Mouse (Mus musculus) megakaryocyte, embryonic 14.5 days (primary cell): ENCODE data around the gene Olfr70. TPM values are rescaled to one million over a fixed set of nuclear protein-coding genes. Genes with fewer than 3 reads are reported as not detected.
A peak's percentile ranks its signal among the peaks of the same experiment; 100 is the strongest.

Experiments used
- H3K27me3 ChIP-seq: replicated peaks from 2 replicates; pipeline ENCODE3; 2012; ENCODE audit warnings: inconsistent platforms
- H3K36me3 ChIP-seq: replicated peaks from 2 replicates; pipeline ENCODE3; 2012; ENCODE audit warnings: low read length, inconsistent platforms, mixed read lengths
- H3K4me1 ChIP-seq: 2 replicates; pipeline ENCODE4 v1.6.1; 2012; ENCODE audit warnings: inconsistent platforms
- H3K4me3 ChIP-seq: replicated peaks from 2 replicates; pipeline ENCODE3; 2012; ENCODE audit warnings: moderate library complexity, mild to moderate bottlenecking, inconsistent platforms
- H3K9me3 ChIP-seq: 2 replicates; pipeline ENCODE4 v1.6.1; 2012; ENCODE audit warnings: inconsistent platforms
- FLI1 ChIP-seq: IDR thresholded peaks from 2 replicates; pipeline ENCODE4 v1.6.1; 2012; ENCODE audit warnings: low read length, inconsistent platforms, mixed read lengths
- GATA1 ChIP-seq: IDR thresholded peaks from 3 replicates; pipeline ENCODE4 v1.6.1; 2012; ENCODE audit warnings: mixed read lengths, low read length, inconsistent platforms, borderline replicate concordance
- polyA plus RNA-seq: library from polyadenylated mRNA; stranded (reverse); fragments of >175 nt; gene quantifications from 2 replicates; pipeline ENCODE4 v1.2.3, GENCODE M21; 2012; ENCODE audit warnings: low replicate concordance; ENCODE audit not compliant: insufficient read depth

Gene Olfr70
- polyA plus RNA-seq, 1 experiment, result not detected

GRCm38 (mm10) chr4:43666412-43666811 is 34.2 kb downstream of the Olfr70 start:
- H3K4me1 ChIP-seq, result peaks cover 24% of the 10 kb centered on the region
- H3K27me3 ChIP-seq, result peaks cover 60% of the 10 kb centered on the region
- no peak overlapping the region for H3K4me3 ChIP-seq
- TF ChIP-seq GATA1, result no peak
- TF ChIP-seq FLI1, result no peak
- H3K36me3 ChIP-seq, result no peaks in the 10 kb centered on the region
- H3K9me3 ChIP-seq, result no peaks in the 10 kb centered on the region

- H3K4me1 ChIP-seq, result peaks cover 12% of the 10 kb centered on the region
- no peaks in the 10 kb centered on the region for H3K9me3 ChIP-seq
- TF ChIP-seq FLI1, result no peak
- no peak for TF ChIP-seq GATA1
- H3K4me3 ChIP-seq, result peak overlapping the region; percentile 94
- H3K36me3 ChIP-seq, result no peaks in the 10 kb centered on the region
- peaks cover 41% of the 10 kb centered on the region for H3K27me3 ChIP-seq
These were observed 43.5 kb downstream of the Olfr70 start for GRCm38 (mm10) chr4:43657146-43657545.

GRCm38 (mm10) chr4:43656339-43657109 is 44.1 kb downstream of the Olfr70 start, which contains the start of gene Hint2:
Gene Hint2 (minus strand): TSS chr4:43656466.
- Histone ChIP-seq H3K4me1 (peaks cover 12% of the 10 kb centered on the region), H3K9me3 (no peaks in the 10 kb centered on the region), H3K4me3 (peak within 1 kb of the TSS; percentile 94), H3K27me3 (peaks cover 38% of the 10 kb centered on the region), H3K36me3 (no peaks in the 10 kb centered on the region)
- TF ChIP-seq FLI1, result no peak
- no peak for TF ChIP-seq GATA1

GRCm38 (mm10) chr4:43655656-43656338 is 44.8 kb downstream of the Olfr70 start:
- peak overlapping the region; percentile 94 for H3K4me3 ChIP-seq
- H3K36me3 ChIP-seq, result no peaks in the 10 kb centered on the region
- peaks cover 2% of the 10 kb centered on the region; the same call in 1 of the 2 replicates for H3K9me3 ChIP-seq
- H3K4me1 ChIP-seq, result peaks cover 12% of the 10 kb centered on the region
- H3K27me3 ChIP-seq, result peaks cover 30% of the 10 kb centered on the region
- TF ChIP-seq GATA1, result no peak
- no peak for TF ChIP-seq FLI1

- TF ChIP-seq GATA1 (no peak), FLI1 (no peak)
- Histone ChIP-seq H3K27me3 (peaks cover 14% of the 10 kb centered on the region), H3K4me3 (no peak within 1 kb of the TSS), H3K4me1 (peaks cover 12% of the 10 kb centered on the region), H3K36me3 (no peaks in the 10 kb centered on the region), H3K9me3 (peaks cover 16% of the 10 kb centered on the region)
These were observed 47.2 kb downstream of the Olfr70 start, which contains the start of gene Spag8 for GRCm38 (mm10) chr4:43653161-43654015. Gene Spag8 (minus strand): TSS chr4:43653594.

- Histone ChIP-seq H3K4me1 (peaks cover 12% of the 10 kb centered on the region), H3K27me3 (peaks cover 18% of the 10 kb centered on the region), H3K9me3 (peaks cover 19% of the 10 kb centered on the region), H3K4me3 (no peak overlapping the region), H3K36me3 (no peaks in the 10 kb centered on the region)
- TF ChIP-seq GATA1 (no peak), FLI1 (no peak)
These were observed 47.9 kb downstream of the Olfr70 start for GRCm38 (mm10) chr4:43652726-43653125.

- H3K4me3 ChIP-seq, result peak overlapping the region; percentile 51
- no peaks in the 10 kb centered on the region for H3K36me3 ChIP-seq
- peaks cover 36% of the 10 kb centered on the region for H3K27me3 ChIP-seq
- H3K4me1 ChIP-seq, result no peaks in the 10 kb centered on the region
- no peak for TF ChIP-seq FLI1
- peaks cover 26% of the 10 kb centered on the region for H3K9me3 ChIP-seq
These were observed 50.8 kb downstream of the Olfr70 start for GRCm38 (mm10) chr4:43649783-43650182.

Other genes starting within 250 kb of the Olfr70 start
- gene Cd72, start 246.2 kb downstream of the Olfr70 start, polyA plus RNA-seq, result 3.1 and 26.7 TPM in 2 replicates
- 3.9 TPM in 1 of 2 replicates, not detected in the other for gene Sit1, start 217.1 kb downstream of the Olfr70 start, polyA plus RNA-seq
- 74.6 and 104 TPM in 2 replicates for gene Ccdc107, start 207.9 kb downstream of the Olfr70 start, polyA plus RNA-seq
- 9.6 and 20.9 TPM in 2 replicates for gene Arhgef39, start 201.1 kb downstream of the Olfr70 start, polyA plus RNA-seq
- 1.4 and 11.2 TPM in 2 replicates for gene Car9, start 193.8 kb downstream of the Olfr70 start, polyA plus RNA-seq
- 4.7 TPM in 1 of 2 replicates, not detected in the other for gene Tpm2, start 177.0 kb downstream of the Olfr70 start, polyA plus RNA-seq
- 2.7 TPM in 1 of 2 replicates, not detected in the other for gene Creb3, start 138.5 kb downstream of the Olfr70 start, polyA plus RNA-seq
- gene Tln1, start 138.1 kb downstream of the Olfr70 start, polyA plus RNA-seq, result 637 and 823 TPM in 2 replicates
- gene Rgp1, start 122.1 kb downstream of the Olfr70 start, polyA plus RNA-seq, result 26.9 and 28.2 TPM in 2 replicates
- gene Gba2, start 121.9 kb downstream of the Olfr70 start, polyA plus RNA-seq, result 9.1 and 40.1 TPM in 2 replicates
- gene Msmp, start 116.3 kb downstream of the Olfr70 start, polyA plus RNA-seq, result not detected in 2 replicates
- not detected in 2 replicates for gene Npr2, start 68.9 kb downstream of the Olfr70 start, polyA plus RNA-seq
- not detected in 2 replicates for gene Spag8, start 47.2 kb downstream of the Olfr70 start, polyA plus RNA-seq
- 8.0 and 30.1 TPM in 2 replicates for gene Hint2, start 44.3 kb downstream of the Olfr70 start, polyA plus RNA-seq
- gene Tmem8b, start 31.8 kb downstream of the Olfr70 start, polyA plus RNA-seq, result 2.8 TPM in 1 of 2 replicates, not detected in the other
- 0.29 TPM in 1 of 2 replicates, not detected in the other for gene Fam221b, start 31.7 kb downstream of the Olfr70 start, polyA plus RNA-seq
- not detected in 2 replicates for gene Olfr71, start 9.4 kb upstream of the Olfr70 start, polyA plus RNA-seq
- gene Hrct1, start 26.4 kb upstream of the Olfr70 start, polyA plus RNA-seq, result 0.12 TPM in 1 of 2 replicates, not detected in the other
- gene Spaar, start 29.2 kb upstream of the Olfr70 start, polyA plus RNA-seq, result not detected in 2 replicates
- not detected in 2 replicates for gene Olfr159, start 70.2 kb upstream of the Olfr70 start, polyA plus RNA-seq
- not detected in 2 replicates for gene Olfr156, start 123.1 kb upstream of the Olfr70 start, polyA plus RNA-seq
- gene Olfr157, start 139.4 kb upstream of the Olfr70 start, polyA plus RNA-seq, result 0.13 and 0.40 TPM in 2 replicates
- 0.08 TPM in 1 of 2 replicates, not detected in the other for gene Olfr155, start 150.8 kb upstream of the Olfr70 start, polyA plus RNA-seq
- not detected in 2 replicates for gene Reck, start 174.7 kb upstream of the Olfr70 start, polyA plus RNA-seq